Mouse (Mus musculus): Measurements from ENCODE around the gene Smok3b. TPM values are rescaled to one million over a fixed set of nuclear protein-coding genes. Genes with fewer than 3 reads are reported as not detected.

The Smok3b gene
- total RNA-seq (2023) = not detected

GRCm38 (mm10) chr5:138020961-138021479, at the start of gene Smok3b, which contains the start of gene Smok3a:
Gene Smok3b, plus strand, starts transcription at chr5:138021429.
Gene Smok3a, plus strand, starts transcription at chr5:138021261.

DNA sequence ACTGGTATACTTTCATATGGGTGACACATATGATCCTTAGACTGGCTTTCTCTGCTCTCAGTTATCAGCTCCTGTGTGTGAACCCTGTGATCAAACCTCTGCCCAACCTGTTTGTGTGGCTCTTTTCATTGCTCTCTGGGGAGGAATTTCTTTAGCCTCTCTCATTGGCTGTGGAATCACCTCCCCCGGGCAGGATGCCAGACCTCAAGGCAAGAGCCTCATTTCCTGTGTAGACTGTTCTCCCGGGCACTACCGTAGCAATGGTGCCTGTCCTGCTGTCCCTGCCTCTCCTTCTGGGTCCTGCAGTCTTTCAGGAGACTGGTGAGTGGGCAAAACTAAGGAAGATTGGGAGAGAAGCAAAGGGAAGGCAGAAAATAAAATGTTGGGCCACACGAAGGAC, 39.9 kb upstream of the Smok3b start, which contains the start of gene Azgp1:
Gene Azgp1 (plus strand): TSS at position 221 of the 400 bp plus-strand sequence.

GRCm38 (mm10) chr5:138052894-138053293, 31.7 kb downstream of the Smok3b start, which contains the start of gene Smok3c:
Gene Smok3c, plus strand, starts transcription at chr5:138053194.

DNA sequence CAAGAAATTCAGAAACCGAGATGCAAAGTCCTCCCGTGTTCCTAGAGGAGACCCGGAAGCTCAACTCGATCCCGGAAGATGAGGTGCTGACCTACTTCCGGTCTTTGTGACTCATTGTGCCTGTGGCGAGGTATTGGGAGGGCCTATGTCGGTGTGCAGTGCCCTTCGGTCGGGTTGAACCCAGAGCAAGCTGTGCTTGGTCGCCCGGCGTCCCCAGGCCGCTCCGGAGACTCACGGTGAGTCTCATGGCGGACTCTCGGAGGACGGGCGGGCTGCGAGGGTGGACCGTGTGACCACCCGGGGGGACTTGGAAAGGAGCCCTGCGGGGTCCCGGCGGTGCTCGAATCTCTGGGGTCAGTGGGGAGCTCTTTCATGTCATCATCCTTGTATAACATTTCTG, 63.8 kb downstream of the Smok3b start, which contains the start of gene Zkscan1:
Gene Zkscan1 (plus strand): TSS at position 89 of the 400 bp plus-strand sequence.

Other genes starting within 250 kb of the Smok3b start
- 22.6 TPM for gene Ppp1r35, start 242.6 kb upstream of the Smok3b start, total RNA-seq (2023)
- gene Mepce, start 233.8 kb upstream of the Smok3b start, total RNA-seq (2023) = 196 TPM
- gene Zcwpw1, start 233.6 kb upstream of the Smok3b start, total RNA-seq (2023) = 26.4 TPM
- gene Pilra, start 185.1 kb upstream of the Smok3b start, total RNA-seq (2023) = 1.9 TPM
- gene Pilrb1, start 163.3 kb upstream of the Smok3b start, total RNA-seq (2023) = 2.2 TPM
- 3.6 TPM for gene Pilrb2, start 149.6 kb upstream of the Smok3b start, total RNA-seq (2023)
- gene Cyp3a13, start 99.8 kb upstream of the Smok3b start, total RNA-seq (2023) = not detected
- not detected for gene Gjc3, start 58.3 kb upstream of the Smok3b start, total RNA-seq (2023)
- gene Azgp1, start 39.9 kb upstream of the Smok3b start, total RNA-seq (2023) = not detected
- not detected for gene Smok3a, start 168 bp upstream of the Smok3b start, total RNA-seq (2023)
- not detected for gene Smok3c, start 31.8 kb downstream of the Smok3b start, total RNA-seq (2023)
- gene Zkscan1, start 63.7 kb downstream of the Smok3b start, total RNA-seq (2023) = 23.5 TPM
- gene Zscan21, start 95.5 kb downstream of the Smok3b start, total RNA-seq (2023) = 13.4 TPM
- gene Zfp113, start 134.3 kb downstream of the Smok3b start, total RNA-seq (2023) = 13.9 TPM
- 54.0 TPM for gene Cops6, start 139.6 kb downstream of the Smok3b start, total RNA-seq (2023)
- gene Ap4m1, start 150.6 kb downstream of the Smok3b start, total RNA-seq (2023) = 26.7 TPM
- gene Mcm7, start 151.0 kb downstream of the Smok3b start, total RNA-seq (2023) = 74.2 TPM
- gene Taf6, start 166.0 kb downstream of the Smok3b start, total RNA-seq (2023) = 29.3 TPM
- gene Cnpy4, start 166.1 kb downstream of the Smok3b start, total RNA-seq (2023) = 21.0 TPM
- gene Mblac1, start 172.9 kb downstream of the Smok3b start, total RNA-seq (2023) = 0.67 TPM
- not detected for gene Nxpe5, start 204.5 kb downstream of the Smok3b start, total RNA-seq (2023)
- gene Lamtor4, start 234.1 kb downstream of the Smok3b start, total RNA-seq (2023) = 24.8 TPM
- 53.1 TPM for gene BC037034, start 242.6 kb downstream of the Smok3b start, total RNA-seq (2023)